Mouse (Mus musculus): ENCODE results near the gene Nde1. TPM values are rescaled to one million over a fixed set of nuclear protein-coding genes. Genes with fewer than 3 reads are reported as not detected.
A peak's percentile ranks its signal among the peaks of the same experiment; 100 is the strongest.

The Nde1 gene
- polyA plus RNA-seq, 2 experiments from 2014 or later: 83.0 to 129 TPM

DNA sequence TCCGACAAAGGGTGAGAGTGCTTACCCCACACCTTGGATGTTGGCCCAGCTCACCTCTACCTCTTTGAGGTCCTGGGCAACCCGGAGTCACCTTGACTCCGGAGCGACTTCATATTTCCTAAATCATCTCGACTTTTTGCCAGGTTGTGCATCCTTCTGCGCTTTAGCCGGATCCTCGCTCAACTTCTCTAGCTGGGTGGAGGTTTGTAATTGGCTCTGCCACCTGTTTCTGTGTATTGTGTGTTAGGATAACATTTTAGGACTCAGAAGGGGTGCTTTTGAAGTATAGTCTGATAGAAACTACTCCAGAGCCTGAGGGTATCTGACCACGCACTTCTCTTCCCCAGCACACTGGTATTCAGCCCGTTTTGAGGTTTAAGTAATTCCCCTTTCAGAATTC is 656 bp downstream of the Nde1 start:
- ATAC-seq: no peak

DNA sequence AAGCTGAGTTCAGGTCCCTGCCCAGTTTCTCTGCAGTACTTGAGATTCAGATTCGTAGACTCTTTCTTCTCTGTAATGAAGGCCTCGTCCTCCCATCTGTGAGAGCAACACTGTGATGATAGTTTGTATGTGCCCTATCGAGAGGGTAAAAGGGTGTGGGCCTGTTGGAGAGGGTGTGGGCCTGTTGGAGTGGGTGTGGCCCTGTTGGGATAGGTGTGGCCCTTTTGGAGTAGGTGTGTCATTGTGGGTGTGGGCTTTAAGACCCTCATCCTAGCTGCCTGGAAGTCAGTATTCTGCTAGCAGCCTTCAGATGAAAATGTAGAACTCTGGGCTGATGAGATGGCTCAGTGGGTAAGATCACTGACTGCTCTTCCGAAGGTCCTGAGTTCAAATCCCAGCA is 3.4 kb downstream of the Nde1 start:
- ATAC-seq: no peak

DNA sequence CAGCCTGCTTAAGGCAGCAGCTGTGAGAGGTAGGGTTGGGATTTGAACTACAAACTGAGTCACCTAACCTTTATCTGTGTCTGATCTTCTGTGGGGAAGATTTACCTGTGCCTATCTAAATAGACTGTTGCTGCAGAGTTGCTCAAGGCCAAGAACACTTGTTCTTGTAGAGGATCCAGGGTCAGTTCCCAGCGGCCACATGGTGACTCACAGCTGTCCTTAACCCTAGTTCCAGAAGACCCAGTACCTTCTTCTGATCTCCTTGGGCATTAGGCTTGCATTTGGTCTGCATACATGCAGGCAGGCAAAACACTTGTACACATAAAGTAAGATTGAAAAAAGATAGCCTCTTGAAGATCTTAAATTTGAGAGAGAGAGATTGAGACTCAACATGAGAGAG is 6.6 kb downstream of the Nde1 start:
- no peak for ATAC-seq

DNA sequence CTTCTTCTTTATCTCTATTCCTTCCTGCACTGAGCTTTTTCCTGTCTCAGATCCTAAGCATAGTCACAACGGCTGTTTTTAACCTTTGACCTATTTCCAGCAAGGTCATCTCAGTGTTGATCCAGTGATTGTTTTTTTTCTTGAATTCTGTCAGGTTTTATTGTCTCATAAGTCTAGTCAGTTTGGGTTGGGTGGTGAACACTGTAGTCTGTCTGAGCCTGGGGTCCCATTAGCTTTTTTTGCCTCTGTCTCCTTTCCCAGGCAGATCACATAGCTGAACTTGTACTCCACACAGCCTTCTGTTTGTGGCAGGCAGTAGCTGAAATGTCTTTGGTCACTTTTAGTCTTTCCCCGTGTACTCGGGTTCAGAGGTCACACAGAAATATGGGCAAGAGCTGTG is 15.0 kb downstream of the Nde1 start:
- ATAC-seq: no peak

DNA sequence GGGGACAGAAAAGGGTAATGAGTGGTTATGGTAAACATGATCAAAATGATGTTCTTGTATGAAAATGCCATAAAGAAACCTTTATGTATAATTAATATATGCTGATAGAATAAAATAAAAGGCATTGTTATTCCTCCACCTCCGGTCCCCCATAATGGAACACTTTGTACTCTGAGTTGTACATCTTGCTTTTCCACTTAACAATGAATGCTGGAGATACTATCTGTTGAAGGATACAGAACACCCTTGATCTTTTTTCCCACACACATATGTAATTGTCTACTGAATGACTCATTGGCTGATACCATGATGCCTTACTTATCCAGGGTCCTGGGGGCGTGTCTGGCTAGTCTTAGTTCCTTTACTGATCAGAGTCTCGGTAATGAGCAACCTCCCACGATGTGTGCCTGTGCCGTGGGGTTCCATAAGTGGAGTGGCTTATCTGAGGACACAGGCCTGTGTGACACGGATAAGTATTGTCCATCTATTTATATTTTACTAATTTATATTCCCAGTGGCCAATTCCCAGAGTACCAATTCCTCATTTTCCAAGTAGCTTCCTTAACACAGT is 17.2 kb downstream of the Nde1 start:
- ATAC-seq: no peak

DNA sequence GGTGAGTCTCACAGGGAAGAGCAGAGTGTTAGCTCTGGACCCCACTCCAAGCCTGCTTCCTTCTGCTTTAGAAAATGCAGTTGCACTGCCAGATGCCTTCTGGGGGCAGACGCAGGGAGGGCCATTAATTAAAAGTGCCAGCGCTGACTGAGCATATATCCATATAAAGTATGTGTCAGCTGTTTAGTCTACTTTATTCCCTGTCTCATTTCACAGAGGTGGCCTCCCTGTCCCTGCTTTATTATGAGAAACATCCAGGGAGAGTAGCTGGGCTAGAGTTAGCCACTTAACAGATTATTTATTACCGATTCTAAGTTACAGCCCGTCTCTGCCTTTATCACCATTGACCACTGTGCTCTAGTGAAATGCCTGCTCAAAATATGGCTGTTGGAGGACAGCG is 19.3 kb downstream of the Nde1 start:
- no peak for ATAC-seq

DNA sequence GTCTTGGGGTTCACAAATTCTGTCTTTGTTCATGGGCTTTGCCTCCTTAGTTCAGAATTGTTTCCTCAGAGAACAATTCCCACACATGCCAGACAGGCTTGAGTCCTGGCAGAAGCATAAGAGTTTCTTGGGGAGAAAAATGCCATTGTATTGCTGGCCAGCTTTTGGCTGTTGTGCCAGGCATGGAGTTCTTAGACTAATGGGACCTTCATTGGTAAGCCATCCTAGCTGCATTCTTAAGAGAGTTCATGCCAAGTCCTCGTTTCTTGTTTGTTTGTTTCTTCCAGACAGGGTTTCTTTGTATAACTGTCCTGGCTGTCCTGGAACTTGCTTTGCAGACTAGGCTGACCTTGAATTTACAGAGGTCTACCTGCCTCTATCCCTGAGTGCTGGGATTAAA is 20.8 kb downstream of the Nde1 start:
- no peak for ATAC-seq

DNA sequence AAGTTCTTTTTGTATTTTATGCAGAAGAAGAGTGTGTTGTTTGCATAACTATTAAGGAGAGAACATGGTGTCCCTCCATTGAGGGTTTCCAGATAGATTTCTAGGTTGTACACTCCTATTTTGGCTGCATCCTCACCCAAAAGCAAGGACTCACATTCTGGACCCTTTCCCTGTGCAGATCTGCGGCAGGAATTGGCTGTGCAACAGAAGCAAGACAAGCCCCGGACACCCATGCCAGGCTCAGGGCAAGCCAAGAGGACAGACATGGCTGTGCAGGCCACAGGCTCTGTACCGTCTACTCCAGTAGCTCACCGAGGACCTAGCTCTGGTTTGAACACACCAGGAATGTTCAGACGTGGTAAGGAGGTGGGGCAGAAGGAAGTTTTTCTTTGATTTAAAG is 22.4 kb downstream of the Nde1 start:
- no peak for ATAC-seq

DNA sequence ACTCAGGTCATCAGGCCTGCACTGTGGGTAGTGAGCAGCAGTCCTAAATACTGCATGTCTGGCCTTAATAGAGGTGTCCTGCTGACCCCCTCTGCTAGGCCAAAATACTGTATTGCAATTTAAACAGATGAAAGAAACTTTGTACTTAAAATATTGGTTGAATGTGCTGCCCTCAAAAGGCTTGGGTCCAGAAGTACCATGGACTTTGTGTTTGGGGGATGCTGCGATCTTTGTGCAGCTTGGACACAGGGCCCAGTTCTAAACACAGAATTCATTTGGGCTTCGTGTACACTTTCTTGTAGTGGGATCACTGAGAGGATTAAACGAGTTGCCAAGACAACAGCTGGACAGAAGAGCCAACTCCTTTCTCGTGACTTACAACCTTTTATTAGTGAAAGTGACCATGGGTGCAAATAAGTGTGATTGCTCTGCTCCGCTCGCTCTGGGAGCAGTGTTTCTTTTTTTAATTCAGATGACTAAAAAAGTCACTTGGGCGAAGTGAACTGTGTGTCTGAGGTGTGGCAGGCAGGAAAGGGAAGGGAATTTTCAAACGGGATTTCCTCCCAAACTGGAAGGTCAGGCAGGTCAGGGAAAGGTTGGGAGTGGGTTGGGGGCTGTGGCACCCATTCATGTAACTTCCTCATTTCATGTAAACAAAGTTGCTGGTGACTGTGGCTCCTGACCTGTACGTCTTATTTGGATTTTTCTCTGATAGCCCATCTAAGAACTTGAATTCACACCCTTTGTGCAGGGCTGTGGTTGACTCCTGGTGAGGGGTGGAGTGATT is 31.3 kb downstream of the Nde1 start:
- ATAC-seq: no peak

DNA sequence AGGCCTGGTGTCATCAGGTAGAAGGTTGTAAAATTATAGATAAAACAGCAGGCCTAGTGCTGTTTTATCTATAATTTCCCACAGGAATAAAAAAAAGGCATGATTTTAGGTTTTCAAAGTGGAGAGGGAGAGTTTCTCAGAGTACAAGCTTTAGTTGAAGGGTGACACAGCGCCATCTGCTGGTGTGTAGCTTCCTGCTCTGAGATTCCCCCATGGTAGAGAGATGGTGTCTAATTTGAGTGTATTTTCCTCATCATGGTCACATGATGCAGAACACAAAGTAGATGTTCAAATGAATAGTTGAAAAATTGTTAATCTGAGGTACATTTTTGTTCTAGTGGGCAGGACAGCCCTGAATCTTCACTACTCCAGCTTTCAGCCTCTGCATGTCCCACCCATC is 32.4 kb downstream of the Nde1 start:
- no peak for ATAC-seq

DNA sequence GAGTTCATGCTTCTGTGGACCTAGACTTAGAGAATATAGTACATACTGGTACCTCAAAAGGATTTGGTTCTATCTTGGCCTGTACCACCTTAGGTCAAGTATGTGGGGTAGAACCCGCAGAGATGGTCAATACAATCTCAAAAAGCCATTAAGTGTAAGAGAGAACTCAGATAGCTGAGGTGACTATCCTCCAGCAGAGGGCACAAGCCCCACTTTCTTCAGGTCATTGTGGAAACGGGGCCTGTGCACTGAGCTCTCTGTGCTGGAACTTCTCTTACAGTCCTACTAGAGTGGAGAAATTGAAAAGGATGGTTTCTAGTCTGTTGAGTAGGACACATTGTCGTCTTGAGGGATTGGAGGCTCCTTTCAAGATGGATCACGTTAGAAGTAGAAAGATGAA is 35.7 kb downstream of the Nde1 start:
- ATAC-seq: no peak

DNA sequence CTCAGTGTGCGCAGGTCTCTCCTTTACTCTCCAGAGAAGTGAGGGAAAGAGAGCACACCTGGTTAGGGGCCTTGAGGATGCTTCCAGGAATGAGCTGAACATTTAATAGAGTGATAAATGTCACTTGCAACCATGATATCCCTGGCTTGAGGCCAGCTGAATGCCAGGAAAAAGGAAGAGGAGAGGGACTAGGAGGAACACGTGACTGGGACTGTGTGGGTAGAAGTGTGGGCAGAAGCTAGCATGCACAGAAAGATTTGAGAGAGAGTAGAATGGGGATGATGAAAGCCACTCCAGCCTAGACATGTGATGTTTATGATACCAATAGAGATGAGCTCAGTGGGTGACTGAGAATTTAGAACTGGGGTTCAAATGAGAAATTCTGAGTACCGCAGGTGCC is 52.1 kb downstream of the Nde1 start:
- ATAC-seq: no peak

DNA sequence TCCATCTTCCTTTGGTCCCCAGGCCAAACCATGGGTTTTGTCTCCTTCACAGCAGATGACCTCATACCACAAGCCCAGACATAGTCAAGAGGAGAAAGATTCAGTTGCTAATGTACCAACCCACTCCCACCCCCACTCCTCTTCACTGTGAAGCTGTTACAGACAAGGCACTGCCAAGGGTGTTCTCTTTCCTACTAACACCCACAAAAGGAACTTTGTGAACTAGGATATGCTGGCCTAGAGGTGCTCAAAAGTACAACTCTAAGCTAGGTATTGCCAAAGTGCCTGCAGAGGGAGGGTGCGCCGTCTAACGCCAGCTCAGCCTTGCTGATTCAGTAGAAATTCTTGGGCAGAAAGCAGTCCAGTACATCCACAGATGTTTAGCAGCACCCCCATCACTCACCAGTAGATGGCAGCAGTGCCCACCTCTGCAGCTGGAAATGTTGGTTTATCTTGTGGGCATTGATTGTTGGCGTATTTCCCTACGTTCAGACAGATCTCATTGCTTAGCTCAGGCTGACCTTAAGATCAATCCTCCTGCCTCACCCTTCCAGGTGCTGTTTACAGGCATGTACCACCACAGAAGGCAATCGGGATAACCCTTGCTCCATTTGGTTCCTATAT is 74.1 kb downstream of the Nde1 start:
- ATAC-seq: peak; percentile 62

DNA sequence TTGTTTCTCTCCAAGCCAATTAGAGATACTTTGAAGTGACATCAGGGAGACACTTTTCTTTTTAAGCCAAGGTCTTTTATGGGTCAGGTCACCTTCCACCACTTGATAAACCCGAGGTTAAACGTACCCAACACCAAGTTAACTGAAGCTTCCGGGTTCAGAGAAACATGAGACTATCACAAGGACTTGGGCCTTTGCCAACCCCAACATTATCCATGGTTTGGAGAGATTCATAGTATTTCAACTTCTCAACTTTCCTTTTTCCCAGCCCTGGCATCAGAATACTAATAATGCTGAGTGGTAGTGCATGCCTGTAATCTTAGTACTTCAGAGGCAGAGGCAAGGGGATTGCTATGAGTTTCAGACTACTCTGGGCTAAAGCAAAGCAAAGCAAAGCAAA is 79.0 kb downstream of the Nde1 start:
- no peak for ATAC-seq

Other genes with a start within 250 kb of the Nde1 start
- not detected for gene 2900011O08Rik, start 176.7 kb upstream of the Nde1 start, polyA plus RNA-seq (2017; shearing (Covaris generic))
- gene Ifitm7, start 176.4 kb upstream of the Nde1 start, polyA plus RNA-seq (2017; shearing (Covaris generic)): not detected
- 10 to 100 TPM; 24.5 to 30.0 TPM for gene Marf1, start 76 bp downstream of the Nde1 start, polyA plus RNA-seq (2017; shearing (Covaris generic))
- not detected for gene Myh11, start 128.1 kb downstream of the Nde1 start, polyA plus RNA-seq (2017; shearing (Covaris generic))
- 100 to 1,000 TPM; 103 to 131 TPM for gene Fopnl, start 154.1 kb downstream of the Nde1 start, polyA plus RNA-seq (2017; shearing (Covaris generic))
- 10 to 100 TPM; 20.8 to 40.1 TPM for gene Abcc1, start 198.3 kb downstream of the Nde1 start, polyA plus RNA-seq (2017; shearing (Covaris generic))

All from CD4-positive, CD25-positive, alpha-beta regulatory T cell, adult 4 months (primary cell).